Mouse (Mus musculus): Measurements from ENCODE around the gene Krtap19-3.

- TF ChIP-seq CTCF (IDR thresholded peaks at IDR 0.05; ENCODE audit: insufficient read depth, low read length): no peak
- TF ChIP-seq POLR2A (IDR thresholded peaks at IDR 0.05; ENCODE audit: borderline replicate concordance, extremely low read depth, low read depth, low read length): no peak
These were observed 8.5 kb downstream of the Krtap19-3 start, which contains the start of gene Krtap19-1 for GRCm38 (mm10) chr16:88869311-88869710.
